Mouse (Mus musculus): ENCODE results near the gene Nfkb1.

DNA sequence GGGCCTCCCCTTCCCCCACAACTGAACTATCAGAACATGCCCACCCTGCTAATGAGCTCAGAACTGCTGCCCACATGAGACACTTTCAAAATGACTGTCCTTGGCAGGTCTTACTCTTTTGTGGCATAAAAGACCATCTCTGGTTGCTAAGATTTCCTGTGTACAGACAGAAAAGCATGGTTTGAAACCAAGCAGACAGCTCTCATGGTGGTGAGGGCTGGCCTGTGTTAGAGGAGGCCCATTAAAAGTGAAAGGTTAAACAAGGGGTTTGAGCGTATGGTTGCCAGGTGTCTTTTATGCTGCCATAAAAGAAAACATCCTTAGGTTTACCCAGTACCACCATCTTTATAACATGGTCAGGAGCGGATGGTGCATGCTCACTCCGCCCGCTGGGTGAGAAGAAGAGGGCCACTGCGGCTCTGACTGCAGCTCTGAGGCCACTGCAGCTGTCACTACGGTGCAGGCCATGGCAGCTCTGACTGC lies 25.5 kb downstream of the Nfkb1 start:
- TF ChIP-seq CTCF (conservative IDR thresholded peaks at IDR 0.05; ENCODE audit: low read length) (no peak), NANOG (IDR thresholded peaks at IDR 0.05; ENCODE audit: borderline replicate concordance, low read length) (no peak), POU5F1 (IDR thresholded peaks at IDR 0.05; ENCODE audit: borderline replicate concordance, low read length) (no peak)
